Mouse (Mus musculus): Measurements from ENCODE around the gene Ccdc149. TPM values are rescaled to one million over a fixed set of nuclear protein-coding genes. Genes with fewer than 3 reads are reported as not detected.
A peak's percentile ranks its signal among the peaks of the same experiment; 100 is the strongest.

Ccdc149 gene
- 2.6 and 3.1 TPM in 2 replicates for polyA plus RNA-seq (2016; fragmentation: Nextera tagmentation; extraction: Ambion mirVana)

DNA sequence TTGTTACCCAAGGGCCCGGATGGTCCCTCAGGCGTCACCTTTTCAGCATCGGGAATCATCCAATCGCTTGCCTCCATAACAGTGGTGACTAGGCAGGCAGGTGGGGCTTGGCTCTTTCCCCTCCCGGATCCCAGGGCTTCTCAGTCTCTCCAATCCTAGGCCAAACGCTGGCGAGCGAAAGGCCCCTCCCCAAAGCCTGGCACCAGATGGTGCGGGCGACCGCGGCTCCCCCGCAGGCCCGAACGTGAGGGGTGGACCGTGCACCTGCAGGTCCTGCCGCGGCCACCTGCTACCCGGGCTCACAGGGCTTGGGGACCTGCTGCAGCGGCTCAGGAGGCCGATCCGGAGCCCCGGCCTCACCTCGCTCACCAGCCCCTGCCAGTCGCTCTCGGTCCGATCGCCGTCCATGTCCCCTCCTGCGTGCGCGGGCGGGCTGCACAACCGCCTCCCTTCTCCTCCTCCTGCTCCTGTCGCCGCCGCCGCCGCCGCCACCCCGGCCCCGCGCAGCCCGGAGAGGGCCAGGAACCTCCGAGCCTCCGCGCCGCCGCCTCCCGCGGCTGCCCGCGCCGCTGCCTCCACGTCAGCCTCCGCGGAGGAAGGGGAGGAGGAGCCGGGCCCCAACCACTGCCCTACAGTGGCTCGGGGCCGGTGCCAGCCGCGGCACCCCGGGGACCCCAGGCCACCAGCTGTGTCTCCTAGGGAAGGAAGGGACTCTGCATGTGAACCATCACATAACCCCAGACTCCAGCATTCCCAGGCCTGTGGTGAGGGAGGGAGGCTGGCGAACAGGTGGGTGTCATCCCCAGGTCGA, at the start of gene Ccdc149:
Ccdc149 (minus strand) TSS at position 531 of the 811 bp plus-strand sequence.
- no peaks in the 10 kb centered on the region for H3K27me3 ChIP-seq (replicated peaks)
- peak within 1 kb of the TSS; percentile 75 for H3K4me3 ChIP-seq
- H3K4me2 ChIP-seq, result peak within 1 kb of the TSS; percentile 87
- no peaks in the 10 kb centered on the region for H3K36me3 ChIP-seq
- peaks cover 5% of the 10 kb centered on the region; the same call in 1 of the 2 replicates for H3K4me1 ChIP-seq (replicated peaks)
- H3K9ac ChIP-seq, result peak within 1 kb of the TSS; percentile 83
- H3K27ac ChIP-seq (ENCODE audit: poor library complexity, severe bottlenecking), result no peak within 1 kb of the TSS
- 1% methylated on average over 49 of the region's 65 CpGs for WGBS
- H3K9me3 ChIP-seq (replicated peaks), result no peaks in the 10 kb centered on the region
- ATAC-seq (ENCODE audit: insufficient number of reproducible peaks, low FRiP score), result peak; percentile 65

- H3K4me3 ChIP-seq, result no peak overlapping the region
- H3K36me3 ChIP-seq, result no peaks in the 10 kb centered on the region
- H3K27me3 ChIP-seq (replicated peaks), result peaks cover 7% of the 10 kb centered on the region; the same call in 1 of the 2 replicates
- peaks cover 7% of the 10 kb centered on the region; the same call in 1 of the 2 replicates for H3K9me3 ChIP-seq (replicated peaks)
- H3K4me1 ChIP-seq (replicated peaks), result 0 out of 2 replicates have a peak, but pooled peaks cover 4% of the 10 kb centered on the region
- H3K4me2 ChIP-seq, result no peak overlapping the region
- 84% methylated on average over 2 of the region's 2 CpGs for WGBS
- H3K9ac ChIP-seq, result no peak overlapping the region
- no peak overlapping the region for H3K27ac ChIP-seq (ENCODE audit: poor library complexity, severe bottlenecking)
- ATAC-seq (ENCODE audit: insufficient number of reproducible peaks, low FRiP score), result no peak
Measured at GRCm38 (mm10) chr5:52519921-52520320, 48.6 kb upstream of the Ccdc149 start.

DNA sequence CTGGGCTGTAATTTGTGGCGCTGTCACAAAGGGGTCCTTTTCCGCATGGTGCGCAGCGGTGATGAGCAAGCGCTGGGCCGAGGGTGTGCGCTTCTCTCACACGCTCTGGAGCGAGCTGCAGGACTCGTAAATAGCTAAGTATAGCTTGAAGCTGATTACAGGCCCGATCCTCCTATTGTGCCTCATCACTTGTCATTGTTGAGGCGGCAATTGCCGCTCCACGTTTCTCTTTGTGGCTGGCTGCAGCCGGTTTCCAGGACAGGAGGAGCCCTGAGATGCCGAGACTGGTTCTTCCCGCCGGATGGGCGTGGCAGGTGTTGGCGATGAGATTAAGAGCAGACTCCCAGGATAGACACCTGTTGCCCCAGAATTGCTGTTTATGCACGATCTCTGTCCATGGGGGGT, 44.8 kb upstream of the Ccdc149 start:
- ATAC-seq (ENCODE audit: insufficient number of reproducible peaks, low FRiP score), result no peak
- WGBS, result 21% methylated on average over 21 of the region's 21 CpGs

GRCm38 (mm10) chr5:52515246-52516021, 44.1 kb upstream of the Ccdc149 start:
- H3K4me3 ChIP-seq, result peak overlapping the region; percentile 35
- ATAC-seq (ENCODE audit: insufficient number of reproducible peaks, low FRiP score), result no peak
- 32% methylated on average over 22 of the region's 22 CpGs for WGBS
- H3K27ac ChIP-seq (ENCODE audit: poor library complexity, severe bottlenecking), result no peak overlapping the region
- H3K27me3 ChIP-seq (replicated peaks), result peaks cover 7% of the 10 kb centered on the region; the same call in 1 of the 2 replicates
- 0 out of 2 replicates have a peak, but pooled peaks cover 4% of the 10 kb centered on the region for H3K4me1 ChIP-seq (replicated peaks)
- H3K9ac ChIP-seq, result no peak overlapping the region; the same call in 1 of the 2 replicates
- H3K9me3 ChIP-seq (replicated peaks), result peaks cover 7% of the 10 kb centered on the region; the same call in 1 of the 2 replicates
- H3K4me2 ChIP-seq, result peak overlapping the region; percentile 64
- H3K36me3 ChIP-seq, result no peaks in the 10 kb centered on the region

More for the DNA sequence above, 44.8 kb upstream of the Ccdc149 start:
- peaks cover 7% of the 10 kb centered on the region; the same call in 1 of the 2 replicates for H3K9me3 ChIP-seq (replicated peaks)
- H3K27me3 ChIP-seq (replicated peaks), result peaks cover 7% of the 10 kb centered on the region; the same call in 1 of the 2 replicates
- peak overlapping the region; percentile 35 for H3K4me3 ChIP-seq
- peak overlapping the region; percentile 64 for H3K4me2 ChIP-seq
- H3K36me3 ChIP-seq, result no peaks in the 10 kb centered on the region
- H3K9ac ChIP-seq, result peak overlapping the region; percentile 2; the same call in 1 of the 2 replicates
- no peak overlapping the region for H3K27ac ChIP-seq (ENCODE audit: poor library complexity, severe bottlenecking)
- H3K4me1 ChIP-seq (replicated peaks), result 0 out of 2 replicates have a peak, but pooled peaks cover 4% of the 10 kb centered on the region

GRCm38 (mm10) chr5:52511089-52511488, 39.8 kb upstream of the Ccdc149 start:
- H3K27me3 ChIP-seq (replicated peaks), result no peaks in the 10 kb centered on the region
- ATAC-seq (ENCODE audit: insufficient number of reproducible peaks, low FRiP score), result no peak
- no peak overlapping the region for H3K4me3 ChIP-seq
- WGBS, result 67% methylated on average over 3 of the region's 3 CpGs
- H3K9me3 ChIP-seq (replicated peaks), result no peaks in the 10 kb centered on the region
- no peak overlapping the region for H3K9ac ChIP-seq
- H3K27ac ChIP-seq (ENCODE audit: poor library complexity, severe bottlenecking), result no peak overlapping the region
- H3K4me2 ChIP-seq, result no peak overlapping the region
- no peaks in the 10 kb centered on the region for H3K36me3 ChIP-seq
- H3K4me1 ChIP-seq (replicated peaks), result peaks cover 14% of the 10 kb centered on the region

DNA sequence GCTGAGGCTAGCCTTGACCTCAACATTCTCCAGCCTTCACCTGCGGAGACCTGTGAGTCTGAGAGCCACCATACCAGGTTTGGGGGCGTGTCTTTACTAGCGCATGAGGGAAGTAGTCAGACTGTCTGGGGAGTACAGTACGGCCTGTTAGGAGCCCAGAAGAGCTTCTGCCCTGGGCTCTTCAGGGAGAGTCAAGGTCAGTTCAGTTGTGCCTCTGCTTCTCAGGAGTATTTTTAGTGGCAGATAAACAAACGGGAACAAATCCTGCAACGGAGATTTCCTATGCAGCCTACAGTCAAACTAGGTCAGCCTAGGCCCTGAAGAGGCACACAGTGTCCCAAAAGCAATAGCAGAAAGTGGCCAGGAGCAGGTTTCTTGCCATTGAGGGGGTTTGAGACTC, 38.1 kb upstream of the Ccdc149 start:
- 53% methylated on average over 6 of the region's 6 CpGs for WGBS
- peak overlapping the region; percentile 69 for H3K27ac ChIP-seq (ENCODE audit: poor library complexity, severe bottlenecking)
- no peak for ATAC-seq (ENCODE audit: insufficient number of reproducible peaks, low FRiP score)

GRCm38 (mm10) chr5:52504666-52505065, 33.3 kb upstream of the Ccdc149 start:
- no peak for ATAC-seq (ENCODE audit: insufficient number of reproducible peaks, low FRiP score)
- H3K4me3 ChIP-seq, result no peak overlapping the region
- H3K9ac ChIP-seq, result no peak overlapping the region
- H3K4me2 ChIP-seq, result no peak overlapping the region
- 80% methylated on average over 13 of the region's 13 CpGs for WGBS
- H3K27me3 ChIP-seq (replicated peaks), result no peaks in the 10 kb centered on the region
- H3K4me1 ChIP-seq (replicated peaks), result peaks cover 7% of the 10 kb centered on the region
- H3K9me3 ChIP-seq (replicated peaks), result no peaks in the 10 kb centered on the region
- no peaks in the 10 kb centered on the region for H3K36me3 ChIP-seq
- no peak overlapping the region for H3K27ac ChIP-seq (ENCODE audit: poor library complexity, severe bottlenecking)

More for the DNA sequence above, 38.1 kb upstream of the Ccdc149 start:
- Histone ChIP-seq H3K9ac (no peak overlapping the region), H3K4me1 (replicated peaks) (peaks cover 12% of the 10 kb centered on the region), H3K27me3 (replicated peaks) (no peaks in the 10 kb centered on the region), H3K4me3 (no peak overlapping the region), H3K9me3 (replicated peaks) (no peaks in the 10 kb centered on the region), H3K36me3 (no peaks in the 10 kb centered on the region), H3K4me2 (no peak overlapping the region)

DNA sequence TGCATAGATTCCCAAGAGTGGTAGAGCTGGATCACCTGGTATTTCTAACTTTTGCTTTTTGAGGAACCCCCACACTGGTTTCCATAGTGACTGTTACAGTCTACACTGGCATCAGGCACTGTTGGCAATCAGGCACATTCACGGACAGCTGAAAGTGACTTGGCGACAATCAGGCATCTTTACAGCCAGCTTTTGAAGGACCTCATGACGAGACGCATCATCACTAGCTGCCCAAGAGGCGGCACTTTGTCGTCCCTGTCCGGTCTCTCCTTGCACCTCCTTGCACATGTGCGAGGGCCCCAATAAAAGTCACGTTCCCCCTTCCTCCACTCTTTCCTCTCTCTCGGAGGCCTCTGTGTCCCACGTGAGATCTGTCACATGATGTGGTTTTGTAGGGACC, 32.8 kb upstream of the Ccdc149 start:
- no peak overlapping the region for H3K4me3 ChIP-seq
- H3K9me3 ChIP-seq (replicated peaks), result no peaks in the 10 kb centered on the region
- H3K9ac ChIP-seq, result no peak overlapping the region
- no peak for ATAC-seq (ENCODE audit: insufficient number of reproducible peaks, low FRiP score)
- WGBS, result 76% methylated on average over 11 of the region's 11 CpGs
- H3K4me1 ChIP-seq (replicated peaks), result peaks cover 1% of the 10 kb centered on the region
- H3K36me3 ChIP-seq, result no peaks in the 10 kb centered on the region
- H3K27ac ChIP-seq (ENCODE audit: poor library complexity, severe bottlenecking), result no peak overlapping the region
- H3K27me3 ChIP-seq (replicated peaks), result no peaks in the 10 kb centered on the region
- H3K4me2 ChIP-seq, result no peak overlapping the region

DNA sequence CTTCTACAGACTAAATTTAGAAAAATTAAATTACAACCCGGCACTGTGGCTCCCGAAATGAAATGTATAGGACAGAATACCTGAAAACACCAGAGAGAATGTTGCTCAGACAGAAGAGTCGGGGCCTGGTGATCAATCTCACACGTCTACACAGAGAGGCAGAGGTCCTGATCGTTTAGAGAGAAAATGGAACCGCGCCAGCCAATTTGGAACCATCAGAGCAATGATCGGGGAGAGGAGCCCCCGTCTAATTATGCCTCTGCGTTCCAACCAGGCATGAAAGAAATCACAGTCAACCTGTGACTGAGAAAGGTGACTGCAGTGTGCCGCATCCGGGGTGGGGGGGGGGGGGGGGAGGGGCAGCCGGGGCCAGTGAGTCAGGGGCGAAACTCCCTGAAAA, 24.4 kb upstream of the Ccdc149 start:
- Histone ChIP-seq H3K4me1 (replicated peaks) (no peaks in the 10 kb centered on the region), H3K4me2 (no peak overlapping the region), H3K27me3 (replicated peaks) (no peaks in the 10 kb centered on the region), H3K9me3 (replicated peaks) (no peaks in the 10 kb centered on the region), H3K9ac (no peak overlapping the region), H3K27ac (ENCODE audit: poor library complexity, severe bottlenecking) (no peak overlapping the region), H3K36me3 (no peaks in the 10 kb centered on the region), H3K4me3 (no peak overlapping the region)
- ATAC-seq (ENCODE audit: insufficient number of reproducible peaks, low FRiP score), result no peak
- 72% methylated on average over 13 of the region's 14 CpGs for WGBS

GRCm38 (mm10) chr5:52491496-52491895, 20.2 kb upstream of the Ccdc149 start:
- Histone ChIP-seq H3K27me3 (replicated peaks) (no peaks in the 10 kb centered on the region), H3K9me3 (replicated peaks) (no peaks in the 10 kb centered on the region), H3K4me3 (no peak overlapping the region), H3K4me1 (replicated peaks) (no peaks in the 10 kb centered on the region), H3K36me3 (no peaks in the 10 kb centered on the region), H3K9ac (no peak overlapping the region), H3K4me2 (no peak overlapping the region), H3K27ac (ENCODE audit: poor library complexity, severe bottlenecking) (no peak overlapping the region)
- WGBS, result 84% methylated on average over 6 of the region's 6 CpGs
- ATAC-seq (ENCODE audit: insufficient number of reproducible peaks, low FRiP score), result no peak
